Mouse (Mus musculus) inflammation-experienced regulatory T-cells, adult 6 months (primary cell): ENCODE data around the gene Csrp1. TPM values are rescaled to one million over a fixed set of nuclear protein-coding genes. Genes with fewer than 3 reads are reported as not detected.

ENCODE experiments used
- ATAC-seq: one replicate; pipeline ENCODE4 v1.8.0; 2017
- polyA plus RNA-seq, 3 experiments: library from polyadenylated mRNA; unstranded; fragments of 100-300 nt; shearing (Covaris generic); gene quantifications; one replicate each; pipeline ENCODE4 v1.2.1; 2017

Csrp1 gene
- polyA plus RNA-seq, 3 experiments from 2014 or later: 19.5 to 31.9 (median 26.9) TPM

- ATAC-seq: no peak
Measured at GRCm38 (mm10) chr1:135698451-135698921, 21.4 kb upstream of the Csrp1 start.

GRCm38 (mm10) chr1:135698996-135699705 is 20.7 kb upstream of the Csrp1 start:
- ATAC-seq: no peak

GRCm38 (mm10) chr1:135699892-135700291 is 20.0 kb upstream of the Csrp1 start:
- no peak for ATAC-seq

GRCm38 (mm10) chr1:135700605-135701004 is 19.3 kb upstream of the Csrp1 start:
- ATAC-seq: peak; percentile 79

GRCm38 (mm10) chr1:135701314-135701713 is 18.5 kb upstream of the Csrp1 start:
- no peak for ATAC-seq

- no peak for ATAC-seq
Measured at GRCm38 (mm10) chr1:135702722-135703121, 17.1 kb upstream of the Csrp1 start.

GRCm38 (mm10) chr1:135704317-135704821 is 15.5 kb upstream of the Csrp1 start:
- no peak for ATAC-seq

GRCm38 (mm10) chr1:135708369-135708768 is 11.5 kb upstream of the Csrp1 start:
- no peak for ATAC-seq

- no peak for ATAC-seq
Measured at GRCm38 (mm10) chr1:135711126-135711525, 8.7 kb upstream of the Csrp1 start.

- no peak for ATAC-seq
Measured at GRCm38 (mm10) chr1:135714028-135714815, 5.6 kb upstream of the Csrp1 start.

GRCm38 (mm10) chr1:135714901-135715609 is 4.8 kb upstream of the Csrp1 start:
- no peak for ATAC-seq

GRCm38 (mm10) chr1:135719486-135719885 is 375 bp upstream of the Csrp1 start:
- ATAC-seq: peak; percentile 97

- no peak for ATAC-seq
Measured at GRCm38 (mm10) chr1:135723016-135723415, 3.2 kb downstream of the Csrp1 start.

- no peak for ATAC-seq
Measured at GRCm38 (mm10) chr1:135724134-135724533, 4.3 kb downstream of the Csrp1 start.

- no peak for ATAC-seq
Measured at GRCm38 (mm10) chr1:135725324-135725723, 5.5 kb downstream of the Csrp1 start.

- ATAC-seq: peak; percentile 71
Measured at GRCm38 (mm10) chr1:135725936-135726335, 6.1 kb downstream of the Csrp1 start.

- ATAC-seq: peak; percentile 87
Measured at GRCm38 (mm10) chr1:135728631-135729366, 8.9 kb downstream of the Csrp1 start.

- peak; percentile 12 for ATAC-seq
Measured at GRCm38 (mm10) chr1:135729367-135729713, 9.5 kb downstream of the Csrp1 start.

GRCm38 (mm10) chr1:135729821-135730220 is 10.0 kb downstream of the Csrp1 start:
- no peak for ATAC-seq

GRCm38 (mm10) chr1:135730296-135730695 is 10.4 kb downstream of the Csrp1 start:
- no peak for ATAC-seq

GRCm38 (mm10) chr1:135731393-135731792 is 11.5 kb downstream of the Csrp1 start:
- no peak for ATAC-seq
